Mouse (Mus musculus): Measurements from ENCODE around the gene Ccdc171. TPM values are rescaled to one million over a fixed set of nuclear protein-coding genes. Genes with fewer than 3 reads are reported as not detected.
"Not testable (repeated sequence)": the region's sequence is repeated elsewhere in the genome, so short reads cannot be mapped to it uniquely, and the experiment has no call there.

Gene Ccdc171
- total RNA-seq, 4 experiments from 2014 or later: 2.6 to 3.4 (median 2.9) TPM

DNA sequence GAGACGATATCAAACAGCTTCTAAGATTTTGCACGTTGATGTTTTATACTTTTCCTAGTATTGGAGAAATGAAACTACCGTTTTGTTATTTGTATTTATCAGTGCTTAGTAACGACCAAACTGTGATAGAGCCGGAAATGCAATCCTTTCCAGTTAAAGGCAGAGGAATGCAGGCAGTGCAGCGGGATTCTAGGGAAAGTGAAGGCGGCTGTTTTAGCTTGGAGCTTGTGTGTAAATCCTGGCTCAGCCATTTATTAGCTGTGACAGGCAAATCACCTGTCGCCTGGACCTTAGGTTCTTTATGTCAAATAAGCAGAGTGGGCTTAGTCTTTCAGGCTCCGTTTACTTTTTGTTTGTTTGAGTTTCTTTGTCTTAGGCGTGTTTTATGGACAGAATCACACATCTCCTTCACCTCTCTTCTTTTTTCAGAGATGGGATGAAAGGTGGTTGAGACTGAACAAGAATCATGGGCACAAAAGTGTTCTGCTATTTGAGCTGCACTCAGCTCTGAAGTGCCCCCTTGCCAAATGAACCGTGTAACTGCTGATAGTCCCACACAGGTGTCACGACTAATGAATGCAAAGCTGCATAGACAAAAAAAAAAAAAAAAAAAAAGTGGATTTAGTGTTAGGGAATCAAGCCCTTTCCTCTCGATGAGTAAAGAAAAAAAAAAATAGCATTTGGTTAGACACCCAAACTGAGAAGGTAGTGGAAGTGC, 1.1 kb downstream of the Ccdc171 start:
- DNase-seq: no peak

DNA sequence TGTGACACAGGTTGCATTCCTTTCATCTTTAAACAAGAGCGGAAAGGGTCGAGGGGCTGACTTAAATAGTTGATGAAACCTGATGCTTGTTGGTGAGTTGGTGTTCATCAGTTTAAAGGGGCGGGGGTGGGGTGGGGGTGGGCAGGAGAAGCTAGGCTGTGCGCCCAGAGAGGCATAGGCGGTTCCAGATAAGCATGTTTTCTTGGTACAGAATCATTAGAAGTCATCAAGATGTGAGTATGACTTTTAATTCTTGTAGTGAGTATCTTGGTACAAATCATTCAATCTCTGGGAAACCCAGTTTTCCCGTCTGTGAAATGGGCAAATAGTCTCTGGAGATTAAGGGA, 1.6 kb downstream of the Ccdc171 start:
- no peak for DNase-seq

DNA sequence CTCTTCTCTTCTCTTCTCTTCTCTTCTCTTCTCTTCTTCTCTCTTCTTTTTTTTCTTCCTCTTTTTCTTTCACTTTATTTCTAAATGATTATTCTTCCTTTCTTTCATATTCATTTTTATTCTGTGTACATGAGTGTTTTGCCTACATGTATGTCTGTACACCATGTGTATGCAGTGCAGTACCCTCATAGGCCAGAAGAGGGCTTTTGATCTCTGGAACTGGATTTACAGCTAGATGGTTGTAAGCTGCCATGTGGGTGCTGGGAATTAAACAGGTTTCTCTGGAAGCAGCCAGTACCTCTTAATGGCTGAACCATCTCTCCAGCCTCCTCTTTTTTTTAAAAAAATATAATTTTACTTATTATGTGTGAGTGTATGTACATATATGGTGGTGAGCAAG, 2.6 kb downstream of the Ccdc171 start:
- no peak for DNase-seq

DNA sequence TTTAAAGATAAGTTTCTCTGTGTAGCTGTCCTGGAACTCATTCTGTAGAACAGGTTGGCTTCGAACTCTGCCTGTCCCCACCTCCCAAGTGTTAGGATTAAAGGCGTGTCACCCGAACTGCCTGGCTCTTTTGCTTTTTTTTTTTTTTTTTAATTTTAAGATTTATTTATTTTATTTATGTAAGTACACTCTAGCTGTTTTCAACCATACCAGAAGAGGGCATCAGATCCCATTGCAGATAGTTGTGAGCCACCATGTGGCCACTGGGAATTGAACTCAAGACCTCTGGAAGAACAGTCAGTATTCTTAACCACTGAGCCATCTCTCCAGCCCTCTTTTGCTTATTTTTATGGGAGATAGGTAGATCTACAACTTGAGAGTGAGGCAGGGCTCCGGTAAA, 4.7 kb downstream of the Ccdc171 start:
- DNase-seq: not testable (repeated sequence)

DNA sequence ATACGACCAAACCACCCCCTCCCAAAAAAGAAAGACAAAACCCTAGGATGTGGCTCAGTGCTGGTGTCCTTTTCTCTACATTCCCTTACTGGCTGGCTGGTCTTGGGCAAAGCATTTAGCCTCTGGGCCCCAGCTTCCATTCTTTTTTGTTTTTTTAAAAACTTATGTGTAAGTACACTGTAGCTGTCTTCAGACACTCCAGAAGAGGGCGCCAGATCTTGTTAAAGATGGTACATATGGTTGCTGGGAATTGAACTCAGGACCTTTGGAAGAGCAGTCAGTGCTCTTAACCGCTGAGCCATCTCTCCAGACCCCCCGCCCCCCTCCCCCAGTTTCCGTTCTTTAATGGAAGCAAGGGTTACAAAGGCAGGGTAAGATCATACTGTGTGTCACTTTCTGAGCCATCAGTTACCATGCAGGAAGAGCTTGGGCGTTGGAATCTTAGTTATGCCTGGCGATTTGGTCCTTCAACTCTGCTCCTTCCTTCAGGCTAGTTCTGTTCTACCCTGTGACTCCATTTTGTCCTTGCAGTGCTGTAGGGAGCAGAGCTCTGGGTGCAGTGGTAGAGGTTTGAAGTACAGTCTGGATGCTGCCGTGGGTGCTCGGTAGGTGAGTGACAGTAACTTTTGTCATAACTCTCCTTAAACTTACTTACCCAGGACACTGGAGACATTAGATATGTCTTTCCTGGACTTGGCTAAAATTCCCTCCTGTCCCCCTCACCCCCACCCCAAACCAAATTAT, 8.0 kb downstream of the Ccdc171 start:
- DNase-seq: no peak

DNA sequence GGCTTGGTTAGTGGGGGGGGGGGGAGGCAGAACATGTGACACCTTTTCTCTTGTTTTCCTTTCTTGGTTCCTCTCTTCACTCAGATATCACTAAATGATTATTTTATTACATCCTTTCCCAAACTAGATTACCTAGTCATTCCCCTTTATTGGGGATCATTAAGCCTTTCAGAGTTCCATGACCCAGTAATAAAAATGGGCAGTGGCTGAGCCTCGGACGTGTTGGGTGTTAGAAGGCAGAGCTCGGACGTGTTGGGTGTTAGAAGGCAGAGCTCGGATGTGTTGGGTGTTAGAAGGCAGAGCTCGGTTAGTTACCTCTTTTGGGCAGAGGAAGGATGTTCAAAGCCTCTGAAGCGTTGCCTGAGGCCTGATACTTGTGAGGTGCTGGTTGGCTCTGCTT, 8.7 kb downstream of the Ccdc171 start:
- DNase-seq: no peak

DNA sequence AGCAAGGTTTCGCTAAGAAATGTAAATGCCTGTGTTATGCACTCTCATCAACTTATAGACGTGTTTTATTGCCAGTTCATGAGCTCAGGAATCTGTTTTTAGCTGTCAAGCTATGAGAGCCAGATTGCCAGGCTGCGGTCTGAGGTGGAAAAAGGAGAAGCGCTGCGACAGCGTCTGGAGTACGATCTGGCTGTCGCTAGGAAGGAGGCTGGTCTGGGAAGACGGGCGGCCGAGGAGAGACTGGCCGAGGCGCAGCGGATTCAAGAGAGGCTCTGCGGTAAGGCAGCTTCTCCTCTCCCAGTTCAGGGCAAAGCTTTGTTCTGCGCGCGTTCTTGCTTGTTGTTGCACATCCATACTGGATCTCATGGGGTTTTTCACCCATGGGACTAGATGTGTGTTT, 24.2 kb downstream of the Ccdc171 start:
- DNase-seq: no peak

DNA sequence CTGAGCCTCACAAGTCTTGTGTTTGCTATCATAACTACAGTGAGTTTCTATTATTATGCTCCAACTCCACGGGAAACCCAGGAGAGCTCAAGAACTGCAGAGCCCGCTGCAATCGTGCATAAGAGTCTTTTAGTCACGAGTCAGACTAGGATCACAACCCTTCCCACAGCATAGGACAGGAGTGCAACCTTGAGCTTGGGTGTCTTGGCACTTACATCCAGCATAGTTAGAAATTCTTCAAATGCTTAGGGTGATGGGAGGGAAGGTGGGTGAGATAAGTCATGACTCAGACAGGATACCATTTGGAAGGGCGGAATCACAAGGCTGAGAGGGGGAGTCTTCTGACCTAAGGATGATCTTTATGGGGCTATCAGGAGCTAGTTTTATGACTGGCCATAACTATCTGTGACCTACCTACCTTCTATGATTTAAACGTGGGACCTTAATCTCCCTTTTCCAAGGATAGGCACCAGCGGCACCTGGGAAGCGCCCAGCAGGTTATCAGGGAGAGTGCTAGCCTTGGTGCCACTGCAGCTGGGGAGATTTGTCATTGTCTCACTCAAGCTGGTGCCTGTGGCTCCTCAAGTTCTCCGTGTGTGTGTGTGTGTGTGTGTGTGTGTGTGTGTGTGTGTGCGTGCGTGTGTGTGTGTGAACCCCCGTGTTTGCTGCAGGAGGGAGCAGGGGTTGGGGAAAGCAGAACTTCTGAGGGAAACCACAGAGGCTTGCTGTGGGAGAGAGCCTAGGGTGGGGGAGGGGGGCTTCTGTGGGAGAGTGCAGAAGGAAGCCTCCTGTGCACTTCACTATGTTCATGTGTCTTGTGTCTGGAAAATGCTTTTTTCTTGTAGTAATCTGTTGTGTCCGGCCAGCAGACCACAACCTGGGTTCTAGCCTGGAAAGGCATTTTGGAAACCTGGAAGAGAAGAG, 42.1 kb downstream of the Ccdc171 start:
- DNase-seq: no peak

DNA sequence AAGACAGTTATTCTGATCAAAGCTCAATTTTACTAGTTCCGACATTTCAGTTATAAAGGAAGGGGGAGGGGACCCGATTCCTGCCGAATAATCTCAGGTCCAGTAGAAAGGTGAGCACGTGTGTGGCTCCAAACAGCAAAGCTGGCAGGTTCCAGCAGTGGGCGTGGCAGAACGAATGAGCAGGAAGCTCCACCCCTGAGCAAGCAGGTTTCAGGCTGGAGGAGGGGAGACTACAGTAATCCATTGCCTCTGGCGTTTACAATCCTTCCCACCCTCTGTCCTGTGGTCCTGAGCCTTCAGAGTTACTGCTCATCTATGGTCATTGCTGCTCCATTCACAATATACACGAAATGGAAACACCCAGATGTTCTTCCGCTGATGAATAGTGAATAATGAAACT, 42.8 kb downstream of the Ccdc171 start:
- peak; percentile 8 for DNase-seq

DNA sequence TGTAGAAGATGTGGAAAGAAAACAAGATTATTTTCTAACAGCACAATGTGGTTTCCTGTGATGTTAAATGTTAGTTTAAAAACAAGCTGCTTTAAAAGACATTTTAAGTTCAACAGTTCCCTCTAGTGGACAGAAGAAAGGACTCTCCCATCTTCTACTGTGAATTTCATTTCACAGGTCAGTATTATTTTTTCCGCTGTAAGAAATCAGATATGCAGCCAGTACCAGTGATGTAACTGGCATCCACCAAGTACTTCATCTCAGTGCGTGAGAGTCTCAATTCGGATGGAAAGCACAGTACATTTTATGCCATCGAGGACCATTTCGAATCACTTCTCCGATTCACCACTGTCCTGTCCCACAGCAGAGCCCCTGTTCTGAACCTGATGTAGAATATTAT, 45.2 kb downstream of the Ccdc171 start:
- no peak for DNase-seq

DNA sequence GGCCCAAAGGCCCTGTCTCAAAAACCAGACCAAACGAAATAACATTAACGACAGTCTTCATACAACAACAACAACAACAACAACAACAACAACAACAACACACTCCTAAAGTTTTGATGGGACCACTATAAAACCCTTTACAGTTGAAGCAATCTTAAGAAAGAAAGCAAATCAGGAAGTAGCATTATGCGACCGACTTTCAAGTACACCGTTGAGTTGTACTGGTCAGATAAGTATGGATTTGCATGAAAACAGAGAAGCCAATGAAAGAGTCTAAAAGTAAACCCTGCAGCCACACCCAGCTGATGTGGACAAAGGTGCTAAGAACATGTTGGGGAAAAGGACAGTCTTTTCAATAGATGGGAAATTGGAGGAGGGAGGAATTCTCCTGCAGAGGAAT, 45.7 kb downstream of the Ccdc171 start:
- no peak for DNase-seq

DNA sequence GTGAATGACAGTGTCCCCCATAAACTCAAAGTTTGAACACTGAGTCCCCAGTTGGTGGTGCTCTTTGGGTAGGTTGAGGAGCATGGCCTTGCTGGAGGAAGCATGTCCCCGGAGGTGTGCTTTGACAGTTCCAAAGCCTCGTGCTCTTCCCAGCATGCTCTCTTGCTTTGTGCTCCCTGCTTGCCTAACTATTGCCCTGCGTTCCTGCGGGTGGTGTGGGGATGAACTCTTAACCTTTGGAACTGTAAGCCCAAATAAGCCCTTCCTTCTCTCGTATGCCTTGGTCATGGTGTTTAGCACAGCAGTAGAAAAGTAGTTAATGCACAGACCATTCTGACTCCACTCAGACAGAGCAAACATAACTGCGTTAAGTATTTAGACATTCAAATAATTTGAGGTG, 47.2 kb downstream of the Ccdc171 start:
- DNase-seq: no peak

DNA sequence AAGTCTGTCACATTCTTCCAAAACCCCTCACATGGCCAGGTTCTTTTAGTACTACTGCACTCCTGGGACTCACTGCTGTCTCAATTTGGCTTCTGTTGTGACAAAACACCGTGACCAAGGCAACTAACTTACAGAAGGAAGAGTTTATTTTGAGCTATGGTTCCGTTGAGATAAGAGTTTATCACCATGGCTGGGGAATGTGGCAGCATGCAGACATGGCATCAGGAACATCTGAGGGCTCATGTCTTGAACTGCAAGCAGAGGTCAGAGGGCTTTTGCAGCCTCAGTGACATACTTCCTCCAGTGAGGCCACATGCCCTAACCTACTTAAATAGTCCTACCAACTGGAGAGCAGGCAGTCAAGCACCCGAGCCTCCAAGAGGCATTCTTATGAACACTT, 51.0 kb downstream of the Ccdc171 start:
- DNase-seq: no peak

DNA sequence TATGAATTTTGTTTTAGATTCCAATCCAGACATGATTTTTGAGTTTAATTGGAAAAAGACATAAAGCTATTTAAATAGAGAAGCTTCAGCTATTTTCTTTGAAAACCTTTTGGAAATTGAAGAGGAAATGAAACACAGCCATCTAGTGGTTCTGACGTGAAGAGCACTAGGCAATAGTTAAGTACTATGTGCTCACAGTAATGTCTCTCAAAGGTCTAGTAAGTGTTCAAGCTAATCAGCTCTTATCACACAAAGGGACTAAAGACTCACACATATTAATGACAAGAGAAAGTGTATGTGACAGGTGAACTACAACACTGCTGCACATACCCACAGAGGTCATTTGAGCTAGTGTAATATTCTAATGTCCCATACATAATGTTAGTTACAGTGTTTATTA, 54.8 kb downstream of the Ccdc171 start:
- no peak for DNase-seq

DNA sequence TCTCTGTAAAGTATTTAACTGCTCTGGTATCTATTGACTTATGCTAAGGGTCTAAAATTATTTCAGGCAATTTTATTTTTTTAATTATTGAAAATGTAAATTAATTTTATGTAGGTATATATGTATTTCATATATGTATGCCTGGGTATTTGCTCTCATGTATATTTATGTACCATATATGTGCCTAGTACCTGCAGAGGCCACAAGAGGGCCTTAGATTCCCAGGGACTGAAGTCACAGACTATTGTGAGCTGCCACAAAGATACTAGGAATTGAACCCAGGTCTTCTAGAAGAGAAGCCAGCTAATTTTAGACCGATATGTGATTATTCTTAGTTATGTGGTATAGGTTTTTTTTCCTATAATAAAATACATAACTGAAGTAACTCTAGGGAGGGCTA, 62.2 kb downstream of the Ccdc171 start:
- no peak for DNase-seq

DNA sequence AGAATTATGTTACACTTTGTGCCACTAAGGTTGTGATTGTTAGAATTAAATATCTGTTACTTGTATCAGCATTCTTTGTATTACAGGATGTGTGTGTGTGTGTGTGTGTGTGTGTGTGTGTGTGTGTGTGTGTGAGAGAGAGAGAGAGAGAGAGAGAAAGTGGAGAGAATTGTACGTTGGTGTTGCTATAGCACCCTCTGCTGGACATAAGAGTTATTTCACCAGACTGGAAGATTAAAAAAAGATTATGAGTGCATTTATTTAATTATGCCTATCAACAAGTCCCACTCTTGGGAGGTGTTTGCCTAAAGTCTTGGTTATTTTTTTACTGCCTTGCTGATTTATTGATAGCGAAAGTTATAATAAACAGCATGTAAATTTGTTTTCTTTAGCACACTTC, 71.1 kb downstream of the Ccdc171 start:
- no peak for DNase-seq

DNA sequence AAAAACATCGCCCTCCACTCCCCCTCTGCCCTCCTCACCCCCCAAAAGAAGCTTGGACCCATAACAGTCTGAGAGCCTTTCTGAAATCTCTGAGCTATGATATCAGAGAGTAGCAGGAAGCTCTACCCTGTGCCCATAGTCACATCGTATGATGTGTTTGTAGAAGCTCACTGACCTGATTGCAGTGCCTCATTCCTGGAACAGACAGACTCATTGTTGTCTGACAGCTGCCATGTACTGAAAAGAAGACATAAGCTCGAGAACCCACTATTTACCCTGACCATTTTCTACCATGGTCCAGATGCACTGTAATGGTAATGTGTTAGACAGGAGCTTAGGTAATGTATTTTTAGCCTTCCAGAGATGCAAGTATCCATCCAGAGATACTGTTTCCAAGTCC, 85.8 kb downstream of the Ccdc171 start:
- no peak for DNase-seq

DNA sequence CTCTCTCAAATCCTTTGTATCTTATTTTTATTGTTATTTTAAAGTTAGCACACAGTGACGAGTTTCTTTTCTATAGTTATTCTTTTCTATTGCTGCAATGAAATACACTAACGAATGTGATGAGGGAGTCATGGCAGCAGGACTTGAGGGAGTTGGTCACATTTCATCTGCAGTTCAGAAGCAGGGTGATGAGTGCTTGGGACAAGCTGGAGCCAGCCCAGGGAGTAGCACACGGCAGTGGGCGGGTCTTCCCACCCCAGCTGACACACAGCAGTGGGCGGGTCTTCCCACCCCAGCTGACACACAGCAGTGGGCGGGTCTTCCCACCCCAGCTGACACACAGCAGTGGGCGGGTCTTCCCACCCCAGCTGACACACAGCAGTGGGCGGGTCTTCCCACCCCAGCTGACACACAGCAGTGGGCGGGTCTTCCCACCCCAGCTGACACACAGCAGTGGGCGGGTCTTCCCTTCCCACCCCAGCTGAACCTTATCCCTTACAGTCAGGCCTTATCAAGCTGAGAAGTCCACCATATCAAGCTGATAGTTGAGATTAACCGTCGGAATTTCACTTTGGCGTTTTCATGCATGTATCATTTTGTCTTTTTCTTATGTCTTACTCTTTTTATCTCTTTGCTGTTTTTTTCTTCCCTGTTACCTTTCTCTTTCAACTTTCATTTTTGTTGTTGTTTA, 97.8 kb downstream of the Ccdc171 start:
- DNase-seq: not testable (repeated sequence)

DNA sequence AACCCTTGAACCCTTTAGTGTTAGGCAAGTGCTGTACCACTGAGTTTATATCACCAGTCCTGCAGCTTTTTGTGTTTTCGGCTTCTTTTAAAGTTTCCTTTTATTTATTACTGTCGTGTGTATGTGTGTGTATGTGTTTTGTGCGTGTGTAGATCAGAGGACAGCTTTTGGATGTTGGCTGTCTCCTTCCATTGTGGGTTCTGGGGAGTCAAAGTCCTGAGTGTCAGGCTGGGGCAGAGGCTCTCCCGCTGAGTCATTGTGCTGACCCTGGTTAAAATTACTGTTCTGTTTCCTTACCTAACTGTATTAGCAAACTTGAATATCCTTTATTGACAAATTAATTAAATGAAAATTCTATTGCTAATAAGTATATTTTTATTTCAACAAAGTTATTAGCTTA, 98.4 kb downstream of the Ccdc171 start:
- DNase-seq: no peak

DNA sequence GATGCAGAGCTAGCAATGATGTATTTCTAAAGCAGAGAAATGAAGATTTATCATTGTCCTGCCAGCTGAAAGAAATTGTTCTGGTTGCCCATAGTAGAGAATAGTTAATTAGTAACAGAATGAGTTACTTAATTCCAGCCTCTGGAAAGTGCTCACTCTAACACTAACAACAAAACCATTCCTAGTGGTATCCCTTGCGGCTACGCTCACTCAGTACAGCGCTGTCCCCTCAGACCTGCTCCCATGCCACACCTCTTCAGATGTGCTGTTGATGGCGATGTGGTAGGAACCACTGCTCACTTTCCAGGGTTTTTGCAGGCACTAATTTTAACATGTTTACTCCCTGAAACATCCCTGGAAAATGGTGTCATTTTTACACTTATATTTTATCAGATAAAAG, 126.1 kb downstream of the Ccdc171 start:
- no peak for DNase-seq

DNA sequence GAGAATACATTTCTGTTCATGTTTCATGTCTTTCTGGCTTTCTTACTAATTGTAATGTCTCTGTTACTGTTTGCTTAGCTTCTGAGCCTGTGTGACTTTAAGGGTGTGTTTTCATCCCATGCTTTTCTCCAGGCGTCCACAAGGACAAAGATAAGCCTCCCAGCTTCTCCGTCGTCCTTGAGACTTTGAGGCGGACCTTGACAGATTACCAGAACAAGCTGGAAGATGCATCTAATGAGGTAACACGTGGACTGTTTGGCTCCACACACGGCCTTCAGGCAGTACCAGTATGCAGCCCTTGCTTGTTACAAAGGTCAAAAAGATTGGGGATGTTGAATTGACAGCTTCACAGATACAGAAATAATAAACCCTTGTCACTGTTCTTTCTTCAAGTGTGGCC, 130.1 kb downstream of the Ccdc171 start:
- peak; percentile 76 for DNase-seq

DNA sequence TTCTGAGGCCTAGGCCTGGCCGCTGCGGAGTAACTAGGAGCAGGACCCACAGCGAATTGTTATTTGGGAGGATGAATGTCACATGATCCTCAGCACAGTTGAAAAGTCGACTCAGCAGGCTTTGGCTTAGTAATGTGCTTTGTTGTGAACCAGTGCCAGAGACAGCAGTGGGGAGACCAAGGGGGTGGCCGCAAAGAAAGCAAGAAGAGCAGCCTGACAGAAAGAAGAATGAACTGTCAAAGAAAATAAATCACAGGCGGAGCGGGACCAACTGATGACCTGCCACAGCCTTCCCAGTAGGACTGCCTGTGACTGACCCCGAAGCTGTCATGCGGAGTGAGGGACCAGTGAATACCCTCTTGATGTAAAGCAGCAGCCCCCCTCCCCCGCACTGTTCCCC, 131.2 kb downstream of the Ccdc171 start:
- peak; percentile 9 for DNase-seq

DNA sequence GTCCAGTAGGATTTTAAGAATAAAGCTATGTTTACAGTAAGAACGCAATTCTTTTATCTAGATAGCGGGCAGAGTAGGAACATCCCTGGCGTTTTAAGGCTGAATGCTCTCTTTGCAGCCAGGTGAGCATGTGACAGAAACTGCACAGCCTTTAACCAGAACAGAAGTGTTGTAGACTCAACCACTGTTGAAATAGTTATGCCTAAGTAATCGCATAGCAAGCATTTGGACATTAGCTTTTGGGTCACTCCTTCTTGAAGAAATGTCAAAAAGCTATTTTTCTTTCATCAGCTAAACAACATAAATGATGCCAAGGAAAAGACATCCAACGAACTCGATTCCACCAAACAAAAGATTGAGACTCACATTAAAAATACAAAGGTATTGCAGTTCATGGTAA, 131.7 kb downstream of the Ccdc171 start:
- DNase-seq: no peak

Measured in adrenal gland, adult 8-10 months (tissue).